Mouse (Mus musculus): ENCODE measurements around the gene Maml3. TPM values are rescaled to one million over a fixed set of nuclear protein-coding genes. Genes with fewer than 3 reads are reported as not detected.

Gene Maml3
- polyA plus RNA-seq, 1 experiment from 2014 or later, result 6.0 TPM

DNA sequence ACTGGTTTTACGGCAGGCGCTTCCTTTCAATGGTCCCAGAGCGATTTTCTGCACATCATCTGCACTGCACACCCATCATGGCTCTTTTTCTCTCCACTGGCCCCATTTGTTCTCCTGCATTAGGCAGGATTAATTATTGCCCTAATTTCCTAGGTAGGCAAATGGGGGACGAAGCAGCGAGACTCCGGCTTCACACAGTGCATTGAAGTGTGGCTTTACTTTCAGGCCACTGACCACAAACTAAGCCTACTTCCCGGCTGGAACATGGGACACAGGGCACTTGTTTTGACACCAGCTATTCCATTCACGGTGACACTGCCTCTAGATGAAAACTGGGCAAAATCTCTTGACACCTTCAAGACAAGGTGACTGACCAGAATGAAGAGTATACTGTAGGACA, 358.1 kb downstream of the Maml3 start:
- no peak overlapping the region for H3K27ac ChIP-seq (replicated peaks)
- WGBS, result 89% methylated on average over 8 of the region's 8 CpGs
- no peaks in the 10 kb centered on the region for H3K9me3 ChIP-seq
- H3K27me3 ChIP-seq (replicated peaks; ENCODE audit: low read depth, poor library complexity, severe bottlenecking), result no peaks in the 10 kb centered on the region
- H3K4me3 ChIP-seq, result no peak overlapping the region
- no peaks in the 10 kb centered on the region for H3K36me3 ChIP-seq (replicated peaks)
- DNase-seq (ENCODE audit: low spot score), result no peak
- H3K4me1 ChIP-seq, result peaks cover 56% of the 10 kb centered on the region

GRCm38 (mm10) chr3:51745162-51745561, 359.7 kb downstream of the Maml3 start:
- H3K4me3 ChIP-seq, result no peak overlapping the region
- peaks cover 55% of the 10 kb centered on the region for H3K4me1 ChIP-seq
- 80% methylated on average over 8 of the region's 8 CpGs for WGBS
- H3K36me3 ChIP-seq (replicated peaks), result no peaks in the 10 kb centered on the region
- no peak overlapping the region for H3K27ac ChIP-seq (replicated peaks)
- H3K9me3 ChIP-seq, result no peaks in the 10 kb centered on the region
- DNase-seq (ENCODE audit: low spot score), result no peak
- H3K27me3 ChIP-seq (replicated peaks; ENCODE audit: low read depth, poor library complexity, severe bottlenecking), result no peaks in the 10 kb centered on the region

DNA sequence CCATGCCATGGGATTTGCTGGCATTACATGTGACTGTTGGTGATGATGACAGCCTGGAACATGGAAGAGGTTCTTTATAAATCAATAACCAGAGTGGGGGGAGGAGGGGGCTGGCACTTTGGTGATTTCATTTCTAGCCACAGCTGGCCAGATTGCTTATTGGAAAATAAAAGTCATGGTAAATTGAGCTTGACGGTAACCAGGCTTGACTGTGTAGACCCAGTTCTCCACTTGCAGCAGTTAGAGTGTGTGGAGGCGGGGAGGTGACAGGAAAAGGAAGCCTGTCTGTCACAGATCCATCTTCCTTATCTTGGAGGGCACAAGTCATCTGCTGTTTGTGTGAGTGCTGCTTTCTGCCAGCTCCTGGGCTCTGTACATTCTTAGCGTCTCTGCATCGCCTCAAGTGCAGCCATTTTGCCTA, 360.5 kb downstream of the Maml3 start:
- Histone ChIP-seq H3K9me3 (no peaks in the 10 kb centered on the region), H3K27ac (replicated peaks) (no peak overlapping the region), H3K27me3 (replicated peaks; ENCODE audit: low read depth, poor library complexity, severe bottlenecking) (no peaks in the 10 kb centered on the region), H3K36me3 (replicated peaks) (no peaks in the 10 kb centered on the region), H3K4me3 (no peak overlapping the region), H3K4me1 (peaks cover 55% of the 10 kb centered on the region)
- DNase-seq (ENCODE audit: low spot score), result no peak
- WGBS, result 78% methylated on average over 4 of the region's 4 CpGs

- peaks cover 58% of the 10 kb centered on the region for H3K4me1 ChIP-seq
- 88% methylated on average over 6 of the region's 6 CpGs for WGBS
These were observed 362.5 kb downstream of the Maml3 start for GRCm38 (mm10) chr3:51742405-51742804.

DNA sequence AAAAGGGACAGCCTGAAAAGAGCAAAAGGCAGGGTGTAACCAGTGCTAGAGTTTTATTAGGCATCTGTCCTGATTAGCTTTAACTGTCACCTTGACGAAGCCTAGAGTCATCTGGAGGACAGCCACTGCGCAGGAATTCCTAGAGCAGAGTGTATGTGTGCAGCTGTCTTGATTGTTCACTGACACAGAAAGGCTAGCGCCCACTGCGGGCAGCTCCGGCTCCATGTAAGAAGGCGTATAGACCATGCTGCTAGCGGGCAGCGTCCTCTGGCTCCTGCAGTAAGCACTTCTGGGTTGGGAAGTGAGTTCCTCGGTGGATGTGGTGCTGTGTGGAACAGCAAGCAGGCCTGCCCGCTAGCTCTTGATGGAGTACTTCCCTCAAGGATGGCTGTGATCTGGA, 363.1 kb downstream of the Maml3 start:
- H3K27ac ChIP-seq (replicated peaks), result peak overlapping the region; percentile 66
- 76% methylated on average over 10 of the region's 10 CpGs for WGBS
- no peak overlapping the region for H3K4me3 ChIP-seq
- H3K9me3 ChIP-seq, result no peaks in the 10 kb centered on the region
- no peak for DNase-seq (ENCODE audit: low spot score)
- peaks cover 61% of the 10 kb centered on the region for H3K4me1 ChIP-seq
- no peaks in the 10 kb centered on the region for H3K36me3 ChIP-seq (replicated peaks)
- no peaks in the 10 kb centered on the region for H3K27me3 ChIP-seq (replicated peaks; ENCODE audit: low read depth, poor library complexity, severe bottlenecking)

More at GRCm38 (mm10) chr3:51742405-51742804, 362.5 kb downstream of the Maml3 start:
- Histone ChIP-seq H3K36me3 (replicated peaks) (no peaks in the 10 kb centered on the region), H3K27me3 (replicated peaks; ENCODE audit: low read depth, poor library complexity, severe bottlenecking) (no peaks in the 10 kb centered on the region), H3K4me3 (no peak overlapping the region), H3K9me3 (no peaks in the 10 kb centered on the region), H3K27ac (replicated peaks) (no peak overlapping the region)
- no peak for DNase-seq (ENCODE audit: low spot score)

- Histone ChIP-seq H3K9me3 (no peaks in the 10 kb centered on the region), H3K4me1 (peaks cover 54% of the 10 kb centered on the region), H3K27ac (replicated peaks) (peak overlapping the region; percentile 85), H3K4me3 (no peak overlapping the region), H3K36me3 (replicated peaks) (no peaks in the 10 kb centered on the region), H3K27me3 (replicated peaks; ENCODE audit: low read depth, poor library complexity, severe bottlenecking) (no peaks in the 10 kb centered on the region)
- DNase-seq (ENCODE audit: low spot score), result no peak
These were observed 365.1 kb downstream of the Maml3 start for GRCm38 (mm10) chr3:51739835-51740112.

GRCm38 (mm10) chr3:51739049-51739834, 365.6 kb downstream of the Maml3 start:
- no peaks in the 10 kb centered on the region for H3K36me3 ChIP-seq (replicated peaks)
- H3K27me3 ChIP-seq (replicated peaks; ENCODE audit: low read depth, poor library complexity, severe bottlenecking), result no peaks in the 10 kb centered on the region
- peaks cover 49% of the 10 kb centered on the region for H3K4me1 ChIP-seq
- H3K27ac ChIP-seq (replicated peaks), result peak overlapping the region; percentile 85
- 0 out of 2 replicates have a peak overlapping the region, but pooled peaks have one; percentile 24 for H3K4me3 ChIP-seq
- H3K9me3 ChIP-seq, result no peaks in the 10 kb centered on the region
- 4% methylated on average over 12 of the region's 12 CpGs for WGBS
- peak; percentile 75 for DNase-seq (ENCODE audit: low spot score)

DNA sequence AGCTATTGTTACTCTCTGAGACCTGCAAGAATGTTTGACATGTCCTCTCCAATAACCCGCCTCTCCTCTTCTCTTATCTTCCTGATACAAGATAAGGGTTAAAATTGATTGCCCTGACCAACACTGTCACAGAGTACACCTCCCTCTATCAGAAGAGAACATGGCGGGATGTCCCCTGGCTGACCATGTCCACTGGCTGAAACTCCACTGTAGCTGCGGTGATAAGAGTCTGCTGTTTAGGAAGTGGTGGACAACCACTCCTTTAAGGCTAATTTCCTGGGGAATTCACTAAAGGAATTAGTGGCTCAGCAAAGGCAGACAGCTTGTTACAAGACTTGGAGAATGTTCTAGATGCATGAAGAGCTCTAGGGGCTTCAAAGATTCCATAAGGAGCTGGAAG, 371.2 kb downstream of the Maml3 start:
- 92% methylated on average over 3 of the region's 3 CpGs for WGBS
- no peak overlapping the region for H3K4me3 ChIP-seq
- no peaks in the 10 kb centered on the region for H3K27me3 ChIP-seq (replicated peaks; ENCODE audit: low read depth, poor library complexity, severe bottlenecking)
- H3K27ac ChIP-seq (replicated peaks), result no peak overlapping the region
- no peaks in the 10 kb centered on the region for H3K9me3 ChIP-seq
- H3K36me3 ChIP-seq (replicated peaks), result no peaks in the 10 kb centered on the region
- peaks cover 19% of the 10 kb centered on the region for H3K4me1 ChIP-seq
- no peak for DNase-seq (ENCODE audit: low spot score)

- no peak for DNase-seq (ENCODE audit: low spot score)
- Histone ChIP-seq H3K4me1 (peaks cover 25% of the 10 kb centered on the region), H3K4me3 (no peak overlapping the region), H3K27ac (replicated peaks) (no peak overlapping the region), H3K27me3 (replicated peaks; ENCODE audit: low read depth, poor library complexity, severe bottlenecking) (no peaks in the 10 kb centered on the region), H3K9me3 (no peaks in the 10 kb centered on the region), H3K36me3 (replicated peaks) (no peaks in the 10 kb centered on the region)
- WGBS, result 89% methylated on average over 16 of the region's 16 CpGs
These were observed 372.8 kb downstream of the Maml3 start for GRCm38 (mm10) chr3:51731949-51732636.

DNA sequence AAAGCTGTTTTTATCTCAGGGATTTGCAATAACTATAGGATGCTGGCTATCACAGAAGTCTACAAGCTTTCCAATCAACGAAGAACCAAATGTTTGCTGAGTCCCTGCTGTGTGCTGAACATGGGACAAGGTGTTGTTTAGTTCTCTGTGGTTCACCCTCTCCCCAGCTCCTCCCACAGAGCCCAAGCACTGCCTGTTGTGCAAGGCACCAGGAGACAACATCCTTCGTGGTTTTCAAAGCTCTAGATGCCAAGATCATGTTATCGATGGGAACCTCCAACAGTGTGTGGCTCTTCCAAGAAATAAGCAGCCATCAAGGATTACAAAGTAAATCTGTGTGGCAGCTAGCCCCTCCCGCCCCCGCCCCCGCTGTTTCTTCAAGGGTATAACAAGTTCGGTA, 374.2 kb downstream of the Maml3 start:
- Histone ChIP-seq H3K4me3 (no peak overlapping the region), H3K27ac (replicated peaks) (no peak overlapping the region), H3K27me3 (replicated peaks; ENCODE audit: low read depth, poor library complexity, severe bottlenecking) (no peaks in the 10 kb centered on the region), H3K9me3 (no peaks in the 10 kb centered on the region), H3K36me3 (replicated peaks) (no peaks in the 10 kb centered on the region), H3K4me1 (peaks cover 22% of the 10 kb centered on the region)
- 91% methylated on average over 7 of the region's 7 CpGs for WGBS
- no peak for DNase-seq (ENCODE audit: low spot score)

DNA sequence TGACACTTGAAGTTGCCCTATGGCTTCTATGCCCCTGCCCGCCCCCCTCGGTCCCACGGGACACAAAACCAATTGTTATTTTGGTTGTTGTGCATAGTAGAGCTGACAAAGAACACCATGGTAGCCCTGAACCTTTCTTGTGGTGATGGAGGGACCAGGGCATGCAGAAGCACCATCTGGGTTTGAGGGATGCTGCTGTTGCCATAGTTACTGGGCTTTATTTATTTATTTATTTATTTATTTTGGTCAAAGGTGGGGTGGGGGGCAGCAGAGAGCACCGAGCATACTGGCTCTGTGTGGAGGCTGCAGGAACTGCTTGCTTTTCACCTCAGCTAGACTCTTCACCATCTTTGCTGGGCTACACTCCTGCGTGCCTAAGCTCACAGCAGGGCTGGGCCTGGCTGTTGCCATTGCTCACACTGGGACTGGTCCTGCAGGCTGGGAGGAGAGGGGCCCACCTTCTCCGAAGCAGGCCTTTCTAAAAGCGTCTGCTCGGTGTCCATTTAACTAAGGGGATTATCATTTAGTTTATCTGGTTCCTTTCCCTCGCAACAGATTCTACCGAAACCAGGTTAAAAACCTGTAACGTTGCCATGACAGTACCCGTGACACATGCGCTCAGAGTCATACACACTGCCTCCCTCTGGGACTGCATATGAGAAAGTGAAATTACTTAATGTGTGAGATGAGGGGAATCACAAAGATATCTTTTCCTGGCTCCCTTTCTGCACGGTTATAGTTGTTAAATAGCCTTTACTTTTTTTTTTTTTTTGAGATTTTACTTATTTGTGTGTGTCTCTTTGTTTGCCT, 375.6 kb downstream of the Maml3 start:
- H3K27me3 ChIP-seq (replicated peaks; ENCODE audit: low read depth, poor library complexity, severe bottlenecking), result no peaks in the 10 kb centered on the region
- peaks cover 28% of the 10 kb centered on the region for H3K4me1 ChIP-seq
- no peaks in the 10 kb centered on the region for H3K9me3 ChIP-seq
- no peak for DNase-seq (ENCODE audit: low spot score)
- H3K27ac ChIP-seq (replicated peaks), result peak overlapping the region; percentile 44
- WGBS, result 66% methylated on average over 14 of the region's 14 CpGs
- H3K4me3 ChIP-seq, result no peak overlapping the region
- H3K36me3 ChIP-seq (replicated peaks), result no peaks in the 10 kb centered on the region

- Histone ChIP-seq H3K36me3 (replicated peaks) (no peaks in the 10 kb centered on the region), H3K27me3 (replicated peaks; ENCODE audit: low read depth, poor library complexity, severe bottlenecking) (no peaks in the 10 kb centered on the region), H3K4me3 (no peak overlapping the region), H3K4me1 (peaks cover 31% of the 10 kb centered on the region), H3K27ac (replicated peaks) (peak overlapping the region; percentile 54; the same call in 1 of the 2 replicates), H3K9me3 (no peaks in the 10 kb centered on the region)
- no peak for DNase-seq (ENCODE audit: low spot score)
- WGBS, result 86% methylated on average over 12 of the region's 12 CpGs
These were observed 376.4 kb downstream of the Maml3 start for GRCm38 (mm10) chr3:51728456-51728855.

Measured in embryonic facial prominence, embryonic 10.5 days (tissue).